Mouse (Mus musculus): Measurements from ENCODE around the gene Dda1.
"Not testable (repeated sequence)": the region's sequence is repeated elsewhere in the genome, so short reads cannot be mapped to it uniquely, and the experiment has no call there.

Dda1 gene

GRCm38 (mm10) chr8:71468916-71469315 is at the start of gene Dda1:
Gene Dda1, plus strand, starts transcription at chr8:71469199.
- DNase-seq (ENCODE audit: low read depth, low spot score) = peak; percentile 98

GRCm38 (mm10) chr8:71422121-71422520 is 46.9 kb upstream of the Dda1 start:
- DNase-seq (ENCODE audit: low read depth, low spot score) = no peak

- DNase-seq (ENCODE audit: low read depth, low spot score) = not testable (repeated sequence)
These were observed 36.1 kb upstream of the Dda1 start for GRCm38 (mm10) chr8:71432935-71433334.

GRCm38 (mm10) chr8:71437041-71437440 is 32.0 kb upstream of the Dda1 start:
- no peak for DNase-seq (ENCODE audit: low read depth, low spot score)

- peak; percentile 54 for DNase-seq (ENCODE audit: low read depth, low spot score)
These were observed 27.6 kb upstream of the Dda1 start for GRCm38 (mm10) chr8:71441404-71441803.

GRCm38 (mm10) chr8:71445096-71445495 is 23.9 kb upstream of the Dda1 start:
- no peak for DNase-seq (ENCODE audit: low read depth, low spot score)

GRCm38 (mm10) chr8:71451337-71451736 is 17.7 kb upstream of the Dda1 start:
- no peak for DNase-seq (ENCODE audit: low read depth, low spot score)

GRCm38 (mm10) chr8:71451777-71452176 is 17.2 kb upstream of the Dda1 start:
- DNase-seq (ENCODE audit: low read depth, low spot score) = no peak

GRCm38 (mm10) chr8:71452669-71453068 is 16.3 kb upstream of the Dda1 start:
- DNase-seq (ENCODE audit: low read depth, low spot score) = no peak

- no peak for DNase-seq (ENCODE audit: low read depth, low spot score)
These were observed 14.3 kb upstream of the Dda1 start for GRCm38 (mm10) chr8:71454668-71455067.

GRCm38 (mm10) chr8:71456906-71457305 is 12.1 kb upstream of the Dda1 start:
- DNase-seq (ENCODE audit: low read depth, low spot score) = peak; percentile 42

- DNase-seq (ENCODE audit: low read depth, low spot score) = no peak
These were observed 11.2 kb upstream of the Dda1 start for GRCm38 (mm10) chr8:71457659-71458270.

GRCm38 (mm10) chr8:71460716-71461115 is 8.3 kb upstream of the Dda1 start:
- no peak for DNase-seq (ENCODE audit: low read depth, low spot score)

GRCm38 (mm10) chr8:71461152-71461840 is 7.7 kb upstream of the Dda1 start:
- no peak for DNase-seq (ENCODE audit: low read depth, low spot score)

- no peak for DNase-seq (ENCODE audit: low read depth, low spot score)
These were observed 6.8 kb upstream of the Dda1 start for GRCm38 (mm10) chr8:71462191-71462590.

GRCm38 (mm10) chr8:71462786-71463185 is 6.2 kb upstream of the Dda1 start:
- no peak for DNase-seq (ENCODE audit: low read depth, low spot score)

- peak; percentile 93 for DNase-seq (ENCODE audit: low read depth, low spot score)
These were observed 5.6 kb upstream of the Dda1 start, which contains the start of gene Abhd8 for GRCm38 (mm10) chr8:71463188-71464033. Gene Abhd8, minus strand, starts transcription at chr8:71463655.

- DNase-seq (ENCODE audit: low read depth, low spot score) = peak; percentile 100
These were observed 4.2 kb upstream of the Dda1 start, which contains the start of gene Mrpl34 for GRCm38 (mm10) chr8:71464513-71465500. Gene Mrpl34, plus strand, starts transcription at chr8:71464959.

GRCm38 (mm10) chr8:71465733-71466132 is 3.3 kb upstream of the Dda1 start:
- no peak for DNase-seq (ENCODE audit: low read depth, low spot score)

GRCm38 (mm10) chr8:71466198-71466597 is 2.8 kb upstream of the Dda1 start:
- no peak for DNase-seq (ENCODE audit: low read depth, low spot score)

GRCm38 (mm10) chr8:71467201-71467600 is 1.8 kb upstream of the Dda1 start:
- DNase-seq (ENCODE audit: low read depth, low spot score) = no peak

Measured in c-Kit-negative CD71-positive TER-119-positive erythroid progenitor cells, embryonic 14.5 days (primary cell).